Mouse (Mus musculus) brain, embryonic 14.5 days (tissue): ENCODE measurements around the gene Dmac2.
"Not testable (repeated sequence)": the region's sequence is repeated elsewhere in the genome, so short reads cannot be mapped to it uniquely, and the experiment has no call there.

Source experiments
- CTCF ChIP-seq: fragments of 200-500 bp; IDR thresholded peaks from 2 replicates; pipeline ENCODE4 v1.5.1; 2012; ENCODE audit warnings: inconsistent platforms, mild to moderate bottlenecking, moderate library complexity, borderline replicate concordance; ENCODE audit not compliant: insufficient read depth, insufficient read length; ENCODE audit errors: extremely low read depth
- POLR2A ChIP-seq: fragments of 200-500 bp; IDR thresholded peaks from 2 replicates; pipeline ENCODE4 v1.6.1; 2012; ENCODE audit warnings: mild to moderate bottlenecking, inconsistent platforms, borderline replicate concordance; ENCODE audit not compliant: poor library complexity, insufficient read depth, insufficient read length, severe bottlenecking; ENCODE audit errors: extremely low read depth

DNA sequence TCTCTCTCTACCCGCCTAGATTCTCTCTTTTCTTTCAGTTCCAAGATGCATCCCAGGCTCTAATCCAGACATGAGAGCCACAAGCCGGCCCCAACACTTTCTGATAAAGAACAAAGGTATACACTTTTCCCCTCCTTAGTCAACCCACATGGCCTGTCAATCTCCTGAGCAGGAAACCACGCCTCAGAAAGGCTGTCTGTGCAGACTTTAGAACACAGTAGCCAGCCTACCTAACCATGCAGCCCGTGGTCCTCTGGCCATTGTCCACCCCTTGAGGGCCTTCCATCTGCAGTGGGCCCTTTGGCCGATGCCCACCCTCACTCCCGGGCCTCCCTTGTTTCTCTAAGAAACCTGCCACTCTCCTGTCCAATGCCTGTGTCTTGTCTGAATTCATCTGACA, 42.9 kb upstream of the Dmac2 start:
- not testable (repeated sequence) for TF ChIP-seq CTCF, POLR2A
